Mouse (Mus musculus) G1E (cell line): ENCODE measurements around the gene Cyp26b1.

Experiments
- CTCF ChIP-seq: IDR thresholded peaks from 2 replicates; pipeline ENCODE4 v1.5.1; 2012; ENCODE audit warnings: low read depth, low read length, inconsistent platforms, mixed read lengths
- GATA1 ChIP-seq: IDR thresholded peaks from 2 replicates; pipeline ENCODE4 v1.6.1; 2012; ENCODE audit warnings: borderline replicate concordance, low read length, inconsistent platforms, mixed read lengths
- GATA2 ChIP-seq: IDR thresholded peaks from 2 replicates; pipeline ENCODE4 v1.6.1; 2012; ENCODE audit warnings: low read depth, low read length, inconsistent platforms, borderline replicate concordance
- POLR2AphosphoS5 ChIP-seq: IDR thresholded peaks from 2 replicates; pipeline ENCODE4 v1.6.1; 2012; ENCODE audit warnings: low read depth, low read length, inconsistent platforms; ENCODE audit not compliant: insufficient replicate concordance
- TAL1 ChIP-seq: conservative IDR thresholded peaks from 2 replicates; pipeline ENCODE4 v1.6.1; 2012; ENCODE audit warnings: low read depth, low read length, inconsistent platforms, mixed read lengths

- TF ChIP-seq CTCF (no peak), GATA1 (no peak), POLR2AphosphoS5 (no peak), TAL1 (no peak), GATA2 (no peak)
These were observed 53.8 kb downstream of the Cyp26b1 start for GRCm38 (mm10) chr6:84539924-84540323.
